Mouse (Mus musculus): ENCODE data around the gene Ube2d3.

GRCm38 (mm10) chr3:135417245-135417644 is 20.7 kb upstream of the Ube2d3 start:
- TF ChIP-seq TCF12 (IDR thresholded peaks at IDR 0.05; ENCODE audit: low read depth, low read length) = no peak
- no peak for TF ChIP-seq POLR2A (IDR thresholded peaks at IDR 0.05; ENCODE audit: low read depth, low read length)
- TF ChIP-seq CHD2 (IDR thresholded peaks at IDR 0.05; ENCODE audit: low read length) = no peak
- no peak for TF ChIP-seq ETS1 (conservative IDR thresholded peaks at IDR 0.05; ENCODE audit: low read depth, low read length)
- TF ChIP-seq CTCF (conservative IDR thresholded peaks at IDR 0.05 in 1 of 2, IDR thresholded peaks at IDR 0.05 in 1 of 2; ENCODE audit: low read depth in 2 of 2, low read length in 2 of 2) = no peak
- TF ChIP-seq UBTF (IDR thresholded peaks at IDR 0.05; ENCODE audit: low read depth, low read length) = no peak
- no peak for TF ChIP-seq MYC (IDR thresholded peaks at IDR 0.05; ENCODE audit: low read depth, low read length)
- no peak for TF ChIP-seq HCFC1 (IDR thresholded peaks at IDR 0.05; ENCODE audit: low read depth, low read length)
